Mouse (Mus musculus) liver, embryonic 16.5 days (tissue): ENCODE results near the gene Mtfr1l. TPM values are rescaled to one million over a fixed set of nuclear protein-coding genes. Genes with fewer than 3 reads are reported as not detected.

Experiments used
- ATAC-seq: fragments of 200-750 bp; cut with Nextera tagmentation; 2 replicates; pipeline ENCODE4 v1.8.0; 2017; ENCODE audit warnings: low read depth, mild to moderate bottlenecking, moderate number of reproducible peaks, moderate library complexity
- H3K27ac ChIP-seq: fragments of 300-500 bp; sonication (generic); 2 replicates; pipeline ENCODE4 v1.5.1; 2014; ENCODE audit warnings: mild to moderate bottlenecking, low read length
- H3K27me3 ChIP-seq: fragments of 300-500 bp; sonication (generic); 2 replicates; pipeline ENCODE4 v1.6.1; 2014; ENCODE audit warnings: low read depth, low read length, mixed read lengths; ENCODE audit not compliant: control insufficient read depth, insufficient read depth
- H3K36me3 ChIP-seq: fragments of 300-500 bp; sonication (generic); 2 replicates; pipeline ENCODE4 v1.6.1; 2014; ENCODE audit warnings: mild to moderate bottlenecking; ENCODE audit not compliant: control insufficient read depth, insufficient read depth
- H3K4me1 ChIP-seq: fragments of 300-500 bp; sonication (generic); 2 replicates; pipeline ENCODE4 v1.6.1; 2014; ENCODE audit warnings: low read depth, low read length, mixed read lengths; ENCODE audit not compliant: control insufficient read depth
- H3K4me2 ChIP-seq: fragments of 300-500 bp; sonication (generic); 2 replicates; pipeline ENCODE4 v1.6.1; 2014; ENCODE audit warnings: low read depth, low read length, mixed read lengths
- H3K4me3 ChIP-seq: fragments of 300-500 bp; sonication (generic); 2 replicates; pipeline ENCODE4 v1.5.1; 2014; ENCODE audit warnings: low read depth, mild to moderate bottlenecking, low read length
- H3K9ac ChIP-seq: fragments of 300-500 bp; sonication (generic); 2 replicates; pipeline ENCODE4 v1.6.1; 2014; ENCODE audit warnings: low read depth, low read length
- H3K9me3 ChIP-seq: fragments of 300-500 bp; sonication (generic); replicated peaks from 2 replicates; pipeline ENCODE4 v1.6.1; 2016; ENCODE audit warnings: low read length; ENCODE audit not compliant: control insufficient read depth
- WGBS: fragments of 180-500 bp; shearing (Covaris S2); extraction: QIAGEN DNeasy Blood & Tissue Kit; methylation state at CpG from one replicate; pipeline ENCODE4 v1.1.7; 2014; ENCODE audit not compliant: insufficient replicate concordance; 5-methylcytosine and 5-hydroxymethylcytosine counted together
- polyA plus RNA-seq: library from polyadenylated mRNA; unstranded; fragments of >200 nt; fragmentation: Nextera tagmentation; extraction: Ambion mirVana; gene quantifications from 2 replicates; pipeline ENCODE4 v1.2.1, GENCODE M21; 2015

The Mtfr1l gene
- polyA plus RNA-seq, 1 experiment from 2014 or later, result 36.2 TPM

GRCm38 (mm10) chr4:134562014-134562413 lies 26.8 kb upstream of the Mtfr1l start:
- H3K36me3 ChIP-seq, result 0 out of 2 replicates have a peak, but pooled peaks cover 4% of the 10 kb centered on the region
- no peak for ATAC-seq

GRCm38 (mm10) chr4:134560699-134561098 lies 25.5 kb upstream of the Mtfr1l start:
- no peak overlapping the region for H3K27ac ChIP-seq
- H3K4me3 ChIP-seq, result no peak overlapping the region
- WGBS, result 75% methylated on average over 8 of the region's 8 CpGs
- H3K9me3 ChIP-seq, result peaks cover 2% of the 10 kb centered on the region; the same call in 1 of the 2 replicates
- H3K27me3 ChIP-seq, result no peaks in the 10 kb centered on the region
- H3K9ac ChIP-seq, result no peak overlapping the region
- no peak for ATAC-seq
- no peak overlapping the region for H3K4me2 ChIP-seq
- H3K4me1 ChIP-seq, result no peaks in the 10 kb centered on the region
- H3K36me3 ChIP-seq, result 0 out of 2 replicates have a peak, but pooled peaks cover 4% of the 10 kb centered on the region

More at GRCm38 (mm10) chr4:134562014-134562413, 26.8 kb upstream of the Mtfr1l start:
- no peak overlapping the region for H3K4me3 ChIP-seq
- no peaks in the 10 kb centered on the region for H3K4me1 ChIP-seq
- 47% methylated on average over 2 of the region's 2 CpGs for WGBS
- peaks cover 2% of the 10 kb centered on the region; the same call in 1 of the 2 replicates for H3K9me3 ChIP-seq
- no peaks in the 10 kb centered on the region for H3K27me3 ChIP-seq
- no peak overlapping the region for H3K27ac ChIP-seq
- no peak overlapping the region for H3K4me2 ChIP-seq
- H3K9ac ChIP-seq, result no peak overlapping the region

DNA sequence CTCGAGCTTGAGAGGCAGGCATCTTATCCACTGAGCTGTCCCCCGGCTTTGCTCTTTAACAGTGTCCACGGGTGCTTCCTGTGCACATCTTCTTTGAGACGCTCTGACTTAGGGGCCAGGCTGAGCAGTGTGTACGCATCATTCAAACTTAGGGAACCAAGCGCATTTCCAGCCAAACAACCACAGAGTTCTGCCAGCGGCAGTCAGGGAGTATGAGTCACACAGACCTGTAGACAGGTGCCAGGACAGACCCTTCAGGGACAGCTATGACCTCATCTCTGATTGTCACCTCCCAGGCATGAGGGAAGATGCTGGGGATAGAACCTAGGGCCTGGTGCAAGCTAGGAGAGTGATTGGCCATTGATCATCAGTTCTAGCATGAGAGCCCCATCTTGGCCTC lies 24.0 kb upstream of the Mtfr1l start:
- no peak for ATAC-seq
- Histone ChIP-seq H3K4me3 (no peak overlapping the region), H3K27me3 (no peaks in the 10 kb centered on the region), H3K9ac (no peak overlapping the region), H3K9me3 (no peaks in the 10 kb centered on the region), H3K4me2 (no peak overlapping the region), H3K36me3 (no peaks in the 10 kb centered on the region), H3K27ac (no peak overlapping the region), H3K4me1 (no peaks in the 10 kb centered on the region)
- WGBS, result 43% methylated on average over 7 of the region's 7 CpGs

DNA sequence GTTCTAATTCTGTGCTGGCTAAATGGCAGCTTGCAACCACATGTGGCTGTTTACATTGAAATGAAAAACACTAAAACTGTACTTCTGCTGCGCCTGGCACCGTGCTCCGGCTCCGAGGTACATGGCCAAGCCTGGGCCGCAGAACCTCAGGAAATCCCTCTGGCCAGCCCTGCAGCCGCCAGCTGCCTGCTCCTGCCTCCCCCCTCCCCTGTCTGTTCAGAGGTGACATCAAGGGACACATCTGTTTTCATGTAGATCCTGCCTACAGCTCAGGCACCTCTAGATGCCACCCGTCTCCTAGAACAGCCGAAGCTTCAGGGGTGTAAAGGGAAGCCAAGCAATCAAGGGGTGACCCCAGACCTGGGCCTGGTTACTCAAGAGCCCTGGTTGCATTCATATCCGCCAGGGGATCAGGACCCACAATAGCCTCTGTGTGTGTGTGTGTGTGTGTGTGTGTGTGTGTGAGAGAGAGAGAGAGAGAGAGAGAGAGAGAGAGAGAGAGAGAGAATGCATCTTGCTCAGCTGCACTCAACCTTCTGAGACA lies 23.5 kb upstream of the Mtfr1l start:
- H3K36me3 ChIP-seq, result no peaks in the 10 kb centered on the region
- no peak overlapping the region for H3K4me3 ChIP-seq
- no peaks in the 10 kb centered on the region for H3K4me1 ChIP-seq
- H3K27me3 ChIP-seq, result no peaks in the 10 kb centered on the region
- no peak overlapping the region for H3K4me2 ChIP-seq
- no peaks in the 10 kb centered on the region for H3K9me3 ChIP-seq
- whole genome bisulfite sequencing, result 35% methylated on average over 9 of the region's 9 CpGs
- no peak overlapping the region for H3K27ac ChIP-seq
- no peak for ATAC-seq
- no peak overlapping the region for H3K9ac ChIP-seq

DNA sequence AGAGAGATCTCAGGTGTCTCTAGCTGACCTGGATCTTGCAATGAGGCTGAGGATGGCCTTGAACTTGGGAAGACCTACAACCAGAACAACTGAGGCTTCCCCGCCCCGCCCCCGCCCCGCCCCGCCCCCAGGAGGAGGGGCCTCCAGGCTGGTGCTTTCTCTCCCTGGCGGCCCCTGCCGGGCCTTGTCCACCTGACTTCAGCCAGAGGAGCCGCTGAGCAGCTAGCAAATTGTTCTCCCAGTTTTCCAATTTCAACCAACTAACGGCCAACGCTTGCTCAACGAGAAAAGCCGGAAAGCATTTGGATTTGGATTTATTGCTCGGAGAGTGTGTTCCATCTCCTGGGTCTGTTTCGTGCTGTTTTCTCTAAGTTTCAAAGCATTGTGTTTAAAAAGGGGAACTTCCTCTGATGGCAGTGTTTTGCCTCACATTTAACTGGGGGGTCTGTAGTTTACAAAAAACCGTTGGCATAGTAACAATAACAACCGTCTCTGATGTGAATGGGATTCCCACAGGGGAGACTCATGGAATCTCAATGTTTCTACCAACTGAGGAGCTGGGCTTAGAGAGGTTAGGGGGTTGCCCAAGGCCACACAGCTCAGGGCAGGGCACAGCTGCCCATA lies 22.6 kb upstream of the Mtfr1l start:
- Histone ChIP-seq H3K9ac (no peak overlapping the region), H3K9me3 (no peaks in the 10 kb centered on the region), H3K27ac (no peak overlapping the region), H3K4me2 (no peak overlapping the region), H3K36me3 (no peaks in the 10 kb centered on the region), H3K27me3 (no peaks in the 10 kb centered on the region), H3K4me3 (no peak overlapping the region), H3K4me1 (no peaks in the 10 kb centered on the region)
- 5% methylated on average over 16 of the region's 16 CpGs for WGBS
- ATAC-seq, result no peak

DNA sequence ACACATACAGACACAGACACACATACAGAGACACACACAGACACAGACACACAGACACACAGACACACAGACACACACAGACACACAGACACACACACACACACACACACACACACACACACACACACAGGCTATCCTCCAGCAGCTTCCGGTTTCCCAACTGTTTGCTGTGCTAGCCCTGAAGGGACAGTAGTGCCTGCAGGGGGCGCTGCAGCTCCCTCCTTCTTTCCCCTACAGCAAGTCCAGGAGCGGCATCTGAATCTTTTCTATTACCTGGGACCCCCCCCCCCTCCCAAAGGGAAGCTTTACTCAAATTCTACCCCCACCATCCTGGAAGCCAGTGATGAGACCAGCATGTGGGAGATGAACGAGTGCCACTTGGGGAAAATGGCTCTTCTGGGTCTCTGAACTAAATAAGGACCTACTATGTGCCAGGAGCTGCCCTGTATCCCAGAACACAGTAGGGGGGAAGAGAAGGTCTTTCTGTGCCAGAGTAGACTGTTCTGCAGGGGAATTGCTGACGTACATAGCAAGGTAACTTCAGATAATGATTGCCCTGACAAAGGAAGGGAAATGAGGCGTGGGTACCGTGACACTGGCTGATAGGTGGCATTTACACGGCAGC lies 20.9 kb upstream of the Mtfr1l start:
- Histone ChIP-seq H3K9me3 (no peaks in the 10 kb centered on the region), H3K27ac (no peak overlapping the region)

GRCm38 (mm10) chr4:134553631-134554030 lies 18.4 kb upstream of the Mtfr1l start:
- Histone ChIP-seq H3K27me3 (no peaks in the 10 kb centered on the region), H3K9ac (no peak overlapping the region), H3K4me1 (peaks cover 8% of the 10 kb centered on the region), H3K9me3 (peaks cover 5% of the 10 kb centered on the region), H3K4me2 (no peak overlapping the region), H3K4me3 (no peak overlapping the region), H3K36me3 (peaks cover 5% of the 10 kb centered on the region; the same call in 1 of the 2 replicates), H3K27ac (no peak overlapping the region)
- WGBS, result 61% methylated on average over 1 of the region's 1 CpGs
- no peak for ATAC-seq

More for the DNA sequence above, 20.9 kb upstream of the Mtfr1l start:
- no peak overlapping the region for H3K4me3 ChIP-seq
- H3K4me2 ChIP-seq, result no peak overlapping the region
- no peaks in the 10 kb centered on the region for H3K27me3 ChIP-seq
- no peak for ATAC-seq
- H3K36me3 ChIP-seq, result no peaks in the 10 kb centered on the region
- H3K4me1 ChIP-seq, result peaks cover 6% of the 10 kb centered on the region
- H3K9ac ChIP-seq, result no peak overlapping the region
- 46% methylated on average over 8 of the region's 8 CpGs for WGBS

DNA sequence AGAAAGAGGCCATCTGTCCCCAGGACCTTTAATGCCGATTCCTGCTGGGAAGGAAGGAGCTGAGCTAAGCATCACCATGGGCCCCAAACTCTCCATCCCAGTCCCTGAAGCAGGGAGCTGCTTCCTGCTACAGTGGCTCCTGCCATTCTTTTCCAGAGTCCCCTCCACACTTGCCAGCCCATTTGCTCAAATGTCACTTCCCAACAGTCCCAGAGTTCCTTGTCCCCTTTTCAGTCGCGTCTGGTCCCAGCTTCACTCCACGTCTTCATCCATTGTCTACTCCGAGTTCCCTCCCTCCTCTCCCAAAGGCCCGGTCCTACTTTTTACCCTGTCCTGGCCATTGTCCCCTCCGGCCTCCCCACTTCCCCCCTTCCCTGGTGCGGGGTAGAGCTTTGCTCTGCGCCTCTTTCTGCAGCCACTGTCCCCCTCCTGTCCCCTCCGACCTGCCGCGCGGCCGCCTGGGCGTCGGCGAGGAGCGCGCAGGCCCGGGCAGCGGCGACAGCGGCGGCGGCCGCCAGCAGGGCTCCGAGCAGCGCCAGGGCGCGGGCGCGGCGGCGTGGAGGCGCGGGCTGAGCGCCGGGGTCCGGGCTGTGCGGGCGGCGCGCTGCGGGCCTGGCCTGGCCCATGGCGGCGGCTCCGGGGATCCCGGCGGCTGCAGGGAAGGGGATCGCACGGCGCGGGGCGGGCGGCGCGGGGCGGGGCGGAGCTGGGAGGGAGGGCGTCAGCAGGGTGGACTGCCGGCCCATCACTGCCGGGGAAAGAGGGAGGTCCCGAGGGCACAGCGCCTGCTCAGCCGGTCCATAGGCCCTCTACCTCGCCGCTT lies 16.5 kb upstream of the Mtfr1l start, which contains the start of gene Selenon:
Gene Selenon (minus strand): TSS at position 673 of the 823 bp plus-strand sequence.
- Histone ChIP-seq H3K4me3 (peak within 1 kb of the TSS; percentile 67), H3K9ac (peak within 1 kb of the TSS; percentile 69), H3K27ac (no peak within 1 kb of the TSS), H3K27me3 (no peaks in the 10 kb centered on the region), H3K9me3 (peaks cover 5% of the 10 kb centered on the region), H3K4me2 (peak within 1 kb of the TSS; percentile 83), H3K4me1 (peaks cover 24% of the 10 kb centered on the region), H3K36me3 (peaks cover 5% of the 10 kb centered on the region; the same call in 1 of the 2 replicates)
- WGBS, result 1% methylated on average over 66 of the region's 67 CpGs
- ATAC-seq, result peak; percentile 77
